Mouse (Mus musculus): Measurements from ENCODE around the gene Nmb.

DNA sequence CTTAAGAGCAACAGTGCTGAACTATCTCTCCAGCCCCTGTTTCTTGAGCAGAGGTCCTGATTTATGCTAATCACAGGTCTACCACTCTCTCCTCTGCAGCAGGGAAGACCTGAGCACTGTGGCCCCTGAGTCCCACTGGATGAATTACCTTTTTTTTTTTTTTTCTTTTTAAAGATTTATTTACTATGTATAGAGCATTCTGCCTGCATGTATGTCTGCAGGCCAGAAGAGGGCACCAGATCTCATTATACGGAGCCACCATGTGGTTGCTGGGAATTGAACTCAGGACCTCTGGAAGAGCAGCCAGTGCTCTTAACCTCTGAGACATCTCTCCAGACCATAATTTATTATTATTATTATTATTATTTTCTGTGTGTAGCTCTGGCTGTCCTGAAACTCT lies 19.2 kb downstream of the Nmb start:
- 0 out of 2 replicates have a peak, but pooled peaks have one; percentile 18 for TF ChIP-seq CTCF (IDR thresholded peaks at IDR 0.05; ENCODE audit: insufficient read depth, low read length)
- TF ChIP-seq POLR2A (IDR thresholded peaks at IDR 0.05; ENCODE audit: borderline replicate concordance, extremely low read depth, low read depth, low read length), result no peak
